Mouse (Mus musculus) ES-Bruce4 (cell line): Measurements from ENCODE around the gene Ugp2. TPM values are rescaled to one million over a fixed set of nuclear protein-coding genes. Genes with fewer than 3 reads are reported as not detected.

Source experiments
- H3K27ac ChIP-seq: 2 replicates; pipeline ENCODE4 v1.5.1; 2012; ENCODE audit warnings: low read length, inconsistent platforms; ENCODE audit not compliant: insufficient read depth
- H3K27me3 ChIP-seq: 2 replicates; pipeline ENCODE4 v1.6.1; 2012; ENCODE audit warnings: mild to moderate bottlenecking, low read length, inconsistent platforms; ENCODE audit not compliant: control insufficient read depth, poor library complexity, insufficient read depth, severe bottlenecking
- H3K36me3 ChIP-seq: 2 replicates; pipeline ENCODE4 v1.6.1; 2012; ENCODE audit warnings: inconsistent platforms, mild to moderate bottlenecking, low read length, moderate library complexity; ENCODE audit not compliant: control insufficient read depth, poor library complexity, insufficient read depth, severe bottlenecking
- H3K4me1 ChIP-seq: one replicate; pipeline ENCODE4 v1.8.1; 2011; ENCODE audit warnings: low read length; ENCODE audit not compliant: control insufficient read depth, insufficient read depth
- H3K4me3 ChIP-seq: 2 replicates; pipeline ENCODE4 v1.5.1; 2011; ENCODE audit warnings: low read depth, mild to moderate bottlenecking, low read length
- H3K9ac ChIP-seq: 2 replicates; pipeline ENCODE4 v1.6.1; 2012; ENCODE audit warnings: low read depth, mild to moderate bottlenecking, inconsistent platforms; ENCODE audit not compliant: poor library complexity, severe bottlenecking
- H3K9me3 ChIP-seq: replicated peaks from 2 replicates; pipeline ENCODE4 v1.6.1; 2012; ENCODE audit warnings: mild to moderate bottlenecking, low read length, inconsistent platforms; ENCODE audit not compliant: control insufficient read depth, poor library complexity, insufficient read depth, severe bottlenecking
- CTCF ChIP-seq: IDR thresholded peaks from one replicate; pipeline ENCODE4 v1.8.1; 2011; ENCODE audit warnings: low read depth, low read length
- EP300 ChIP-seq: IDR thresholded peaks from 2 replicates; pipeline ENCODE4 v1.6.1; 2011; ENCODE audit warnings: low read depth, low read length; ENCODE audit not compliant: insufficient read depth
- POLR2A ChIP-seq: IDR thresholded peaks from one replicate; pipeline ENCODE4 v1.8.1; 2011; ENCODE audit warnings: low read length; ENCODE audit not compliant: insufficient read depth
- polyA plus RNA-seq: library from polyadenylated mRNA; stranded (reverse); fragments of >200 nt; gene quantifications from 2 replicates; pipeline ENCODE4 v1.2.4, GENCODE M21; 2011; ENCODE audit warnings: low read depth; ENCODE audit not compliant: missing spikeins, insufficient read depth, insufficient read length

Gene Ugp2
- 28.9 and 39.9 TPM in 2 replicates for polyA plus RNA-seq

- Histone ChIP-seq H3K4me3 (peak within 1 kb of the TSS; percentile 78), H3K4me1 (no peaks in the 10 kb centered on the region), H3K27me3 (peaks cover 5% of the 10 kb centered on the region), H3K27ac (no peak within 1 kb of the TSS), H3K9ac (peak within 1 kb of the TSS; percentile 96), H3K36me3 (no peaks in the 10 kb centered on the region), H3K9me3 (no peaks in the 10 kb centered on the region)
- 0 out of 2 replicates have a peak, but pooled peaks have one; percentile 3 for TF ChIP-seq EP300
- peak; percentile 89 for TF ChIP-seq POLR2A
- no peak for TF ChIP-seq CTCF
Measured at GRCm38 (mm10) chr11:21371122-21371806, at the start of gene Ugp2. Gene Ugp2, minus strand, starts transcription at chr11:21371201.

- no peak for TF ChIP-seq POLR2A
- no peak for TF ChIP-seq CTCF
- TF ChIP-seq EP300: no peak
- Histone ChIP-seq H3K4me3 (no peak overlapping the region), H3K27me3 (no peaks in the 10 kb centered on the region), H3K9ac (no peak overlapping the region), H3K4me1 (no peaks in the 10 kb centered on the region), H3K9me3 (peaks cover 4% of the 10 kb centered on the region; the same call in 1 of the 2 replicates), H3K36me3 (no peaks in the 10 kb centered on the region), H3K27ac (no peak overlapping the region)
Measured at GRCm38 (mm10) chr11:21414911-21415381, 43.9 kb upstream of the Ugp2 start.

- no peaks in the 10 kb centered on the region for H3K36me3 ChIP-seq
- H3K9me3 ChIP-seq: no peaks in the 10 kb centered on the region
- no peak for TF ChIP-seq EP300
- no peak for TF ChIP-seq POLR2A
- TF ChIP-seq CTCF: no peak
- H3K27me3 ChIP-seq: no peaks in the 10 kb centered on the region
- no peak overlapping the region for H3K27ac ChIP-seq
- H3K4me3 ChIP-seq: no peak overlapping the region
- H3K4me1 ChIP-seq: no peaks in the 10 kb centered on the region
- no peak overlapping the region for H3K9ac ChIP-seq
Measured at GRCm38 (mm10) chr11:21406668-21407067, 35.7 kb upstream of the Ugp2 start.

GRCm38 (mm10) chr11:21406141-21406540 is 35.1 kb upstream of the Ugp2 start:
- Histone ChIP-seq H3K9ac (no peak overlapping the region), H3K27me3 (no peaks in the 10 kb centered on the region), H3K36me3 (no peaks in the 10 kb centered on the region), H3K4me3 (no peak overlapping the region), H3K27ac (no peak overlapping the region), H3K4me1 (no peaks in the 10 kb centered on the region), H3K9me3 (no peaks in the 10 kb centered on the region)
- no peak for TF ChIP-seq POLR2A

- TF ChIP-seq EP300 (no peak), CTCF (no peak), POLR2A (no peak)
- H3K9ac ChIP-seq: no peak overlapping the region
- H3K36me3 ChIP-seq: no peaks in the 10 kb centered on the region
- no peaks in the 10 kb centered on the region for H3K27me3 ChIP-seq
- no peak overlapping the region for H3K27ac ChIP-seq
- no peak overlapping the region for H3K4me3 ChIP-seq
- no peaks in the 10 kb centered on the region for H3K9me3 ChIP-seq
- no peaks in the 10 kb centered on the region for H3K4me1 ChIP-seq
Measured at GRCm38 (mm10) chr11:21403877-21404276, 32.9 kb upstream of the Ugp2 start.

- Histone ChIP-seq H3K36me3 (no peaks in the 10 kb centered on the region), H3K9ac (no peak overlapping the region), H3K9me3 (no peaks in the 10 kb centered on the region), H3K27me3 (no peaks in the 10 kb centered on the region), H3K4me3 (no peak overlapping the region), H3K4me1 (no peaks in the 10 kb centered on the region), H3K27ac (no peak overlapping the region)
- no peak for TF ChIP-seq EP300
Measured at GRCm38 (mm10) chr11:21402481-21403254, 31.7 kb upstream of the Ugp2 start.
